Mouse (Mus musculus): ENCODE measurements around the gene Acvr1b. TPM values are rescaled to one million over a fixed set of nuclear protein-coding genes. Genes with fewer than 3 reads are reported as not detected.

Acvr1b gene
- polyA plus RNA-seq, 1 experiment from 2014 or later: 12.6 TPM

DNA sequence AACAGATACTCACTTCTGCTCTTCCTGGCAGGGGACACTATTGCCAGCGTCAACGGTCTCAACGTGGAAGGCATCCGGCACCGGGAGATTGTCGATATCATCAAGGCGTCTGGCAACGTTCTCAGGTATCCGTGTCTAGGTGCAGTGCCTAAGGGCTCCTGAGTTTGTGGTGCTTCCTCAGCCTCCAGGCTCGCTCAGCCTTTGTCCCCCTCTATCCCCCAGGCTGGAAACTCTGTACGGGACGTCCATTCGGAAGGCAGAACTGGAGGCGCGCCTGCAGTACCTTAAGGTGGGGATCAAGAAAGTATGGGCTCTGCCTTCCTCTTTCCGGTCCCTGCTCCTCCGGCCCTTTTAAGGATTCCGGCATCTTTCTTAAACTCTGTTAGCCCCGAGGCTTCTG lies 56.6 kb downstream of the Acvr1b start:
- H3K27ac ChIP-seq (ENCODE audit: low read depth): no peak overlapping the region
- peaks cover 46% of the 10 kb centered on the region for H3K4me1 ChIP-seq (replicated peaks; ENCODE audit: control insufficient read depth, insufficient read depth, low read length)
- peaks cover 35% of the 10 kb centered on the region for H3K36me3 ChIP-seq (ENCODE audit: control insufficient read depth, insufficient read depth, low read length)
- ATAC-seq (replicated peaks; ENCODE audit: low FRiP score, low TSS enrichment, low read depth) (no peak), DNase-seq (ENCODE audit: low spot score) (no peak)
- H3K27me3 ChIP-seq (replicated peaks; ENCODE audit: control insufficient read depth, insufficient read depth, low read length): no peaks in the 10 kb centered on the region
- no peak overlapping the region for H3K9ac ChIP-seq (ENCODE audit: low read length)
- peaks cover 4% of the 10 kb centered on the region; the same call in 1 of the 2 replicates for H3K9me3 ChIP-seq (ENCODE audit: control insufficient read depth, low read length)
- 95% methylated on average over 19 of the region's 19 CpGs for WGBS
- no peak overlapping the region for H3K4me2 ChIP-seq (ENCODE audit: low read length)
- no peak overlapping the region for H3K4me3 ChIP-seq (ENCODE audit: low read depth, low read length)

DNA sequence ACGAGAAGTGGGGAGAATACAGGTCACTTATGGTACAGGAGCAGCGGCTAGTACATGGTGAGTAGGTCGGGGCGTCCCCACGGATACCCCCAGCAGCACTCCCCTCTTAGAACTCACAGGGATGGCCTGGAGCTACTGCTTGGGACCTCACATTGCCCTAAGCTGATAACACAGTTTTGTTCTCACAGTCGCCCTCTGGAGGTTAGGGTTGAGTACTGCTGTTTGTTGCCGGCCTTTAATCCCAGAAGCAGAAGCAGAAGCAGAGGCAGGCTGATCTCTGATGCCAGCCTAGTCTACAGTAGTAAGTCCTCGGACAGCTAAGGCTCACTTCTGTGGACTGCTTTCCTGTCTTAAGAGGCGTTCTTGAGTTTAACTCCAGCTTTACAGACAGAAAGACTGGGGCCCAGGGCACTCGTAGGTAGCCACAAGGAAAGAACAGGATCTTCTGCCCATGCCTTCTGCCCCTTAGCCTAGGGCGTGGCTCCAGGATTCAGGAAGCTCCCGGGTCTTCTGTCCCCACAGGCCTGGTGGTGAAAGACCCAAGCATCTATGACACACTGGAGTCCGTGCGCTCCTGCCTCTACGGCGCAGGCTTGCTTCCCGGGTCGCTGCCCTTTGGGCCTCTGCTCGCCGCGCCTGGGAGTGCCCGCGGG lies 57.3 kb downstream of the Acvr1b start:
- H3K27me3 ChIP-seq (replicated peaks; ENCODE audit: control insufficient read depth, insufficient read depth, low read length): no peaks in the 10 kb centered on the region
- 80% methylated on average over 23 of the region's 23 CpGs for WGBS
- peaks cover 35% of the 10 kb centered on the region for H3K36me3 ChIP-seq (ENCODE audit: control insufficient read depth, insufficient read depth, low read length)
- no peak overlapping the region; the same call in 1 of the 2 replicates for H3K4me2 ChIP-seq (ENCODE audit: low read length)
- no peak overlapping the region for H3K4me3 ChIP-seq (ENCODE audit: low read depth, low read length)
- no peak for DNase-seq (ENCODE audit: low spot score)
- H3K4me1 ChIP-seq (replicated peaks; ENCODE audit: control insufficient read depth, insufficient read depth, low read length): peaks cover 48% of the 10 kb centered on the region
- no peak overlapping the region for H3K9ac ChIP-seq (ENCODE audit: low read length)
- H3K9me3 ChIP-seq (ENCODE audit: control insufficient read depth, low read length): peaks cover 4% of the 10 kb centered on the region; the same call in 1 of the 2 replicates
- H3K27ac ChIP-seq (ENCODE audit: low read depth): no peak overlapping the region
- no peak for ATAC-seq (replicated peaks; ENCODE audit: low FRiP score, low TSS enrichment, low read depth)

DNA sequence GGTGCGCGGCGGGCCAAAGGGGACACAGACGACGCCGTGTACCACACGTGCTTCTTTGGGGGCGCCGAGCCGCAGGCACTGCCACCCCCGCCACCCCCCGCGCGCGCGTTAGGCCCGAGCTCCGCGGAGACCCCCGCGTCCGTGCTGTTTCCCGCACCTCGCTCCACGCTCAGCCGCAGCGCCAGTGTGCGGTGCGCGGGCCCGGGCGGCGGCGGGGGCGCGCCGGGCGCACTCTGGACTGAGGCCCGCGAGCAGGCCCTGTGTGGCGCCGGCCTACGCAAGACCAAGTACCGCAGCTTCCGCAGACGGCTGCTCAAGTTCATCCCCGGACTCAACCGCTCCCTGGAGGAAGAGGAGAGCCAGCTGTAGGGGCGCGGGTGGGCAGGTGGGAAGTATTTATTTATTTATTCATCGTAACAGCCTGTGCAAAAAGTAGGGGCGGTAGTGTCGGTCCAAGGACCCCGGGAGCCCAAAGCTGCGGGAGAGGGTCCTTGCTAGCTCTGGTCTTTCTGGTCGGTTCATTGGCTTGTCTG lies 57.8 kb downstream of the Acvr1b start:
- Histone ChIP-seq H3K4me3 (ENCODE audit: low read depth, low read length) (no peak overlapping the region), H3K9ac (ENCODE audit: low read length) (no peak overlapping the region)

DNA sequence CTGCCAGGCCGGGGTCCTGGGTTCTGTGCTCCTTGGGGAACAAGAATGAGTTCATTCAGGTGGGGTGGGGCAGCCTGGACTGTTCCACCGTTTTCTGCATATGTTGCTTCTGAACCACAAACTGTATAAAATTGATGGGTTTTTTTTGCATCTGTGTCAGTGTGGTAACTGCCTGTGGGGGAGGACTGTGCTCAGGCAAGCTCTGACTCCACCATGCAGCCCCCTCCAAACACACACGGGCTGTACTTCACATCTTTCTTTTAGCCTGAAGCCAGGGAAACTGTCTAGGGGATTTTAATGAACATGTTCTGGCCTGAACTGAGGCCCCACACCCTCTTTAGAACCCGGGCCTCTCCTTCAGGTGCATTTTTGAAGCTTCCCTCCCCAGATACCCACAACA lies 58.7 kb downstream of the Acvr1b start:
- Histone ChIP-seq H3K27ac (ENCODE audit: low read depth) (no peak overlapping the region), H3K4me2 (ENCODE audit: low read length) (no peak overlapping the region), H3K4me1 (replicated peaks; ENCODE audit: control insufficient read depth, insufficient read depth, low read length) (peaks cover 42% of the 10 kb centered on the region), H3K36me3 (ENCODE audit: control insufficient read depth, insufficient read depth, low read length) (peaks cover 35% of the 10 kb centered on the region), H3K27me3 (replicated peaks; ENCODE audit: control insufficient read depth, insufficient read depth, low read length) (no peaks in the 10 kb centered on the region), H3K9me3 (ENCODE audit: control insufficient read depth, low read length) (peaks cover 4% of the 10 kb centered on the region; the same call in 1 of the 2 replicates), H3K9ac (ENCODE audit: low read length) (no peak overlapping the region), H3K4me3 (ENCODE audit: low read depth, low read length) (no peak overlapping the region)
- ATAC-seq (replicated peaks; ENCODE audit: low FRiP score, low TSS enrichment, low read depth): no peak
- no peak for DNase-seq (ENCODE audit: low spot score)
- 68% methylated on average over 4 of the region's 4 CpGs for WGBS

More for the DNA sequence above, 57.8 kb downstream of the Acvr1b start:
- no peaks in the 10 kb centered on the region for H3K27me3 ChIP-seq (replicated peaks; ENCODE audit: control insufficient read depth, insufficient read depth, low read length)
- no peak overlapping the region for H3K27ac ChIP-seq (ENCODE audit: low read depth)
- no peak overlapping the region; the same call in 1 of the 2 replicates for H3K4me2 ChIP-seq (ENCODE audit: low read length)
- H3K9me3 ChIP-seq (ENCODE audit: control insufficient read depth, low read length): peaks cover 4% of the 10 kb centered on the region; the same call in 1 of the 2 replicates
- peaks cover 49% of the 10 kb centered on the region for H3K4me1 ChIP-seq (replicated peaks; ENCODE audit: control insufficient read depth, insufficient read depth, low read length)
- WGBS: 59% methylated on average over 56 of the region's 56 CpGs
- DNase-seq (ENCODE audit: low spot score) (no peak), ATAC-seq (replicated peaks; ENCODE audit: low FRiP score, low TSS enrichment, low read depth) (no peak)
- peaks cover 35% of the 10 kb centered on the region for H3K36me3 ChIP-seq (ENCODE audit: control insufficient read depth, insufficient read depth, low read length)

DNA sequence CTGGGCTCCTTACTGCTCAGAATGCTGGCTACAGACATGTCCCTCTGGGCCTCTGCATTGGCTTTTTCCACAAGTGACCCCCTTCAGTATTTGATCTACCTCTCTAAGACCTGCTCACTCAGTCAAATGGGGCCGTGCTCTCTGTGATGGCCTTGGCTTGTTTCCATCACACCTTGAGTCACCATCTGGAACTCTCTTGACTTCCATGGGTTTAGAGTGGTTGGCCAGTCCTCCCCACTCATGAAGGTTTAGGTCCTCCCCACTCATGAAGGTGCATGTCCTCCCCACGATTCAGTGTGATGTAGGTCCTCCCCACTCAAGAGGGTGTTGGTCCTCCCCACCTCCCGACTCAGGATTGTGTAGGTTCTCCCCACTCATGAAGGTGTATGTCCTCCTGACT lies 59.3 kb downstream of the Acvr1b start:
- no peak for DNase-seq (ENCODE audit: low spot score)
- peaks cover 36% of the 10 kb centered on the region for H3K4me1 ChIP-seq (replicated peaks; ENCODE audit: control insufficient read depth, insufficient read depth, low read length)
- no peak overlapping the region for H3K9ac ChIP-seq (ENCODE audit: low read length)
- peaks cover 35% of the 10 kb centered on the region for H3K36me3 ChIP-seq (ENCODE audit: control insufficient read depth, insufficient read depth, low read length)
- 81% methylated on average over 3 of the region's 3 CpGs for WGBS
- H3K9me3 ChIP-seq (ENCODE audit: control insufficient read depth, low read length): peaks cover 4% of the 10 kb centered on the region; the same call in 1 of the 2 replicates
- H3K27ac ChIP-seq (ENCODE audit: low read depth): 0 out of 2 replicates have a peak overlapping the region, but pooled peaks have one; percentile 34
- H3K4me2 ChIP-seq (ENCODE audit: low read length): no peak overlapping the region
- H3K4me3 ChIP-seq (ENCODE audit: low read depth, low read length): no peak overlapping the region
- no peaks in the 10 kb centered on the region for H3K27me3 ChIP-seq (replicated peaks; ENCODE audit: control insufficient read depth, insufficient read depth, low read length)
- no peak for ATAC-seq (replicated peaks; ENCODE audit: low FRiP score, low TSS enrichment, low read depth)

DNA sequence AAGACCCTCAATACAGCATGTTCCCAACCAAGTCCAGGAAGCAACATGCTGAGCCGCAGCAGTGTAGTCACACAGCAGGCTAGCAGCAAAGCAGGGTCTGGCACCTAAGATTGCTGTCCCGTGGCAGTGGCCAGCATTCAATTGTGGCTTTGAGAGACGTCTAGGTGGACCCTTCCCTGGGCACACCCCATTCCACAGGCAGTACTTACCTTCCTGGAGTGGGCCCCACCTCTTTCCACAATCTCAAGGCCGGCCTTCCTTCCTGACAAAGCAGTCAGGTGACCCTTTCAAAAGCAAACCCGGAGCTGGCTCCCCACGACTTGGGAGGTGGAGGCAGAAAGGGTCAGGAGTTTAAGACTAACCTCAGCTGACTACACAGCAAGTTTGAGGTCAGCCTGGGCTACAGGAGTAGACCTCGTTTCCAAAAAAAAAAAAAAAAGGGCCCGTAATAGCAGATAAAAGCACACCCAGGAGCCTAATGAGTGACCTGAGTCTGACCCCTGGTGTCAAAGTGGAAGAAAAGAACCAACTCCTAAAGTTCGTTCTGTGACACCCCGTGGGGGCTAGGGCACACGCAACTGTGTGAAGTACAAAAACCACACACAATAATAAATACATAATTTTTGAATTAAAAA lies 59.9 kb downstream of the Acvr1b start:
- Histone ChIP-seq H3K9ac (ENCODE audit: low read length) (no peak overlapping the region), H3K4me2 (ENCODE audit: low read length) (no peak overlapping the region), H3K4me1 (replicated peaks; ENCODE audit: control insufficient read depth, insufficient read depth, low read length) (peaks cover 32% of the 10 kb centered on the region), H3K36me3 (ENCODE audit: control insufficient read depth, insufficient read depth, low read length) (peaks cover 35% of the 10 kb centered on the region), H3K27me3 (replicated peaks; ENCODE audit: control insufficient read depth, insufficient read depth, low read length) (no peaks in the 10 kb centered on the region), H3K9me3 (ENCODE audit: control insufficient read depth, low read length) (peaks cover 4% of the 10 kb centered on the region; the same call in 1 of the 2 replicates), H3K4me3 (ENCODE audit: low read depth, low read length) (no peak overlapping the region), H3K27ac (ENCODE audit: low read depth) (0 out of 2 replicates have a peak overlapping the region, but pooled peaks have one; percentile 75)
- ATAC-seq (replicated peaks; ENCODE audit: low FRiP score, low TSS enrichment, low read depth) (peak; percentile 33; the same call in 1 of the 2 replicates), DNase-seq (ENCODE audit: low spot score) (peak; percentile 70)
- WGBS: 24% methylated on average over 11 of the region's 11 CpGs

DNA sequence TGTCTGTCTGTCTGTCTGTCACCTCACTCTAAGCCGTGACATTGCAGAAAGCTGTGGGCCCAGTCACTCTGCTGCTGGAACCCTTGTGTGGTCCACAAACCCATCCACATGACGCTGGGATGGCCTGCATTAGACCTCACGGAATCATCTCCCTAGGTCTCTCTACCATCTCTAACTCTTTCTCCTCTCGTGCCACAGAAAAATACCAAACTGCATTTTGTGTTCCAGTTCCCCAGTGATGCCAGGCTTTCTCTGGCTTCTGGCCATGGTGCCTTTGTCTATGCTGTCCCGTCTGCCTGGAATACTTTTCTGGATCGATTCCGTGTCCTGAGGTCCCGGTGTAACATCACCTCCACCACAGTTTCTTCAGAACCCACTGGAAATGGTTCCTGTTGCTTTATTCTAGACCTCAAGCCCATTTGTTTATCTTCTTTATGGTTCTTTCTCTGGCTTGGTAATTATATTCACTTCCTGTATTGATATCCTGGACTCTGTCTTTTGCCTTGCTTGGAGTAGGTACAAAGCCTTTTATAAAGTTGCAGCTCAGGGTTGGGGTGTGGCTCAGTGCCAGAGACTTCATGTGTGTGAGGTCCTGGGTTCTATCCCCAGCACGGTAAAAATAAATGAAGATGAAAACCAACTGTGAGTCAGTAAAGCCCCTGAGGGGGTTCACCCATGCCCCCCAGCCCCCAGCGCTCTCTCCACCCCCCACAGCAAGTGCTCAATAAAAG lies 60.9 kb downstream of the Acvr1b start:
- Histone ChIP-seq H3K27ac (ENCODE audit: low read depth) (peak overlapping the region; percentile 75), H3K4me2 (ENCODE audit: low read length) (peak overlapping the region; percentile 27; the same call in 1 of the 2 replicates), H3K27me3 (replicated peaks; ENCODE audit: control insufficient read depth, insufficient read depth, low read length) (no peaks in the 10 kb centered on the region), H3K9me3 (ENCODE audit: control insufficient read depth, low read length) (peaks cover 4% of the 10 kb centered on the region; the same call in 1 of the 2 replicates), H3K4me1 (replicated peaks; ENCODE audit: control insufficient read depth, insufficient read depth, low read length) (peaks cover 33% of the 10 kb centered on the region), H3K9ac (ENCODE audit: low read length) (no peak overlapping the region), H3K4me3 (ENCODE audit: low read depth, low read length) (no peak overlapping the region), H3K36me3 (ENCODE audit: control insufficient read depth, insufficient read depth, low read length) (peaks cover 26% of the 10 kb centered on the region)
- ATAC-seq (replicated peaks; ENCODE audit: low FRiP score, low TSS enrichment, low read depth): no peak
- WGBS: 67% methylated on average over 10 of the region's 10 CpGs
- DNase-seq (ENCODE audit: low spot score): peak; percentile 57

DNA sequence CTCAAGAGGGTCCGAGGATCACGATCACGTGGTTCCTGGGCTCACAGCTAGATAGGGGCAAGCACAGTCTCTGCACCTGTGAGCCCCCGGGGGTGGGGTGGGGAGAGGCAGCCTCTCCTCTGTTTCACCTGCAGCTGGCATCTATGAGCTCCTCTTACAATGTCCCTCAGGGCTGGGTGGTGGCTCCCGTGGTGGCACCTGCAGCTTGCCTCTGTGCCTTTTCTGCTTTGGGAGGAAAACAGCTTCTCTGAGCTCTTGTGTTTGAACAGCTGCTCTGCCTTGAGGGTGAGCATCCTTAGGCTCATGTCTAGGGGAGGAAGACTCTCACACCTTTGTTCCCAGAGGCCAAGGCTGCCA lies 61.5 kb downstream of the Acvr1b start:
- no peak for DNase-seq (ENCODE audit: low spot score)
- H3K36me3 ChIP-seq (ENCODE audit: control insufficient read depth, insufficient read depth, low read length): peaks cover 21% of the 10 kb centered on the region
- no peak overlapping the region for H3K9ac ChIP-seq (ENCODE audit: low read length)
- peak overlapping the region; percentile 75 for H3K27ac ChIP-seq (ENCODE audit: low read depth)
- H3K4me1 ChIP-seq (replicated peaks; ENCODE audit: control insufficient read depth, insufficient read depth, low read length): peaks cover 33% of the 10 kb centered on the region
- H3K4me3 ChIP-seq (ENCODE audit: low read depth, low read length): no peak overlapping the region
- 36% methylated on average over 5 of the region's 5 CpGs for WGBS
- peaks cover 4% of the 10 kb centered on the region; the same call in 1 of the 2 replicates for H3K9me3 ChIP-seq (ENCODE audit: control insufficient read depth, low read length)
- ATAC-seq (replicated peaks; ENCODE audit: low FRiP score, low TSS enrichment, low read depth): no peak
- H3K27me3 ChIP-seq (replicated peaks; ENCODE audit: control insufficient read depth, insufficient read depth, low read length): no peaks in the 10 kb centered on the region
- peak overlapping the region; percentile 27 for H3K4me2 ChIP-seq (ENCODE audit: low read length)

Data from intestine, embryonic 14.5 days (tissue).